Mouse (Mus musculus) ES-E14 (cell line): ENCODE results near the gene 0610010K14Rik. TPM values are rescaled to one million over a fixed set of nuclear protein-coding genes. Genes with fewer than 3 reads are reported as not detected.

ENCODE experiments used
- DNase-seq: peaks from one replicate; pipeline ENCODE4 v3.0.0-alpha.2; 2013; ENCODE audit warnings: low read depth, low spot score
- H3K27ac ChIP-seq: 2 replicates; pipeline ENCODE4 v1.5.1; 2012; ENCODE audit warnings: low read depth, mild to moderate bottlenecking, low read length, moderate library complexity, mixed read lengths; ENCODE audit not compliant: poor library complexity, insufficient read depth, severe bottlenecking
- H3K36me3 ChIP-seq: 2 replicates; pipeline ENCODE4 v1.6.1; 2012; ENCODE audit warnings: mild to moderate bottlenecking, low read length, moderate library complexity, mixed read lengths; ENCODE audit not compliant: control insufficient read depth, poor library complexity, insufficient read depth, severe bottlenecking
- H3K4me1 ChIP-seq, 2 experiments: fragments of 150-350 bp in 1 of 2; sonication (generic) in 1 of 2; 2 replicates each; pipeline ENCODE4 v1.6.1; 2012; ENCODE audit warnings: low read length in 2 of 2, mild to moderate bottlenecking in 1 of 2, mixed read lengths in 1 of 2; ENCODE audit not compliant: control insufficient read depth in 2 of 2, insufficient read depth in 2 of 2, poor library complexity in 1 of 2
- H3K4me3 ChIP-seq, 2 experiments: fragments of 150-350 bp in 1 of 2; sonication (generic) in 1 of 2; 2 replicates each; pipeline ENCODE4 v1.5.1; 2012; ENCODE audit warnings: low read length in 2 of 2, low read depth in 1 of 2, mild to moderate bottlenecking in 1 of 2, mixed read lengths in 1 of 2; ENCODE audit not compliant: insufficient read depth in 1 of 2, poor library complexity in 1 of 2, severe bottlenecking in 1 of 2
- H3K9ac ChIP-seq: 2 replicates; pipeline ENCODE4 v1.6.1; 2012; ENCODE audit warnings: low read depth, mild to moderate bottlenecking, low read length, mixed read lengths; ENCODE audit not compliant: poor library complexity, insufficient read depth, severe bottlenecking
- H3K9me3 ChIP-seq: fragments of 150-350 bp; sonication (generic); 2 replicates; pipeline ENCODE4 v1.6.1; 2012; ENCODE audit warnings: low read depth, mild to moderate bottlenecking, low read length; ENCODE audit not compliant: control insufficient read depth, insufficient read depth
- CHD2 ChIP-seq: IDR thresholded peaks from 2 replicates; pipeline ENCODE4 v1.6.1; 2014; ENCODE audit warnings: mild to moderate bottlenecking, low read depth, low read length, inconsistent platforms
- HCFC1 ChIP-seq: IDR thresholded peaks from 2 replicates; pipeline ENCODE4 v1.6.1; 2012; ENCODE audit warnings: low read length, inconsistent platforms, borderline replicate concordance; ENCODE audit not compliant: insufficient read depth
- MAFK ChIP-seq: IDR thresholded peaks from 2 replicates; pipeline ENCODE4 v1.6.1; 2014; ENCODE audit warnings: mild to moderate bottlenecking, low read depth, low read length, inconsistent platforms; ENCODE audit not compliant: insufficient read depth
- ZC3H11A ChIP-seq: IDR thresholded peaks from 2 replicates; pipeline ENCODE4 v1.6.1; 2012; ENCODE audit warnings: low read depth, mild to moderate bottlenecking, inconsistent platforms, low read length, borderline replicate concordance
- ZNF384 ChIP-seq: IDR thresholded peaks from 2 replicates; pipeline ENCODE4 v1.6.1; 2012; ENCODE audit warnings: low read depth, low read length, inconsistent platforms
- in situ Hi-C, 2 experiments: fragments of 600-800 bp; cut with MboI; formaldehyde crosslinking; loops; one replicate each; pipeline ENCODE4 v1.15.1; 2025; ENCODE audit warnings: low sequenced_read_pairs in 2 of 2, inconsistent platforms in 1 of 2; ENCODE audit not compliant: unreplicated experiment in 2 of 2
- total RNA-seq: library from RNA; depleted of rRNA; stranded (reverse); fragments of 300-350 nt; gene quantifications from 2 replicates; pipeline ENCODE4 v1.2.3, GENCODE M21; 2012

0610010K14Rik gene
- total RNA-seq, 1 experiment, result 49.9 TPM

DNA sequence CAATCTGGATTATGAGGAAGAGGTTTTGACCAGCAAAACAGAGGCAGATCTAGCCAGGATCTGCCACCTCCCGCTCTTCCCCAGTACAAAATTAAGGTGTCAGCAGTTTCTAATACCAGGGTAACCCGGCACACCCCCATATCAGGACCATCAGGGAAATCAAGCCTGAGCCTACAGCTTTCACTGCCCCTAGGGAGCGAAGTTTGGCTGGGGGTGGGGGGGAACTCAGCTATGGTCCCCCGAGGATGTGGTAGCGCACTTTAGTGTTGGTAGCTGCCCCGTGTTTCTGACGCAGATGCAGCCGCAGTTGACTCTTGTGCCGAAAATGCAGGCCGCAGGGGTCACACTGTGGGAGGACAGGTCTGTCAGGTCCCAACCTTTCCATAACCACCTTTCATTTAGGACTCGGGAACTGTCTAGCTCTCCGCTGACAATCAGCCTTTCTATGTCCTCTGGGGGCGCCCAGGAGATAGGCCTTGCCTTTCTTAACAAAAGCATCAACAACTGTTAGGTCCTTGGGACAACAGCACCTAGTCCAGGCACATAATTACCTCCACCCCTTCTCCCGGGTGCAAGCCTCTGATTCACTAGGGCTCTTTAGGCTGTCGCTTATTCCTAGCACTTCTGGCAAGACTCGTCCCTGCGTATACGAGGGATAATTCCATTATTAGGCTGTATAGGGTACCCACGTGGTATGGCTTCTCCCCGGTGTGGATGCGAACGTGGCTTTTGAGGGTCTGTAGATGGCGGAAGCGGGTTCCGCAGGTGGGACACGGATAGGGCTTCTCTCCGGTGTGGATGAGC is 11.7 kb downstream of the 0610010K14Rik start:
- peak overlapping the region; percentile 61 for H3K9ac ChIP-seq
- no peak overlapping the region for H3K27ac ChIP-seq
- H3K36me3 ChIP-seq, result peaks cover 5% of the 10 kb centered on the region; the same call in 1 of the 2 replicates
- in situ Hi-C loops, result no loop called here
- peak overlapping the region; percentile 3 to 49; a peak in 3 of 4 replicates for H3K4me3 ChIP-seq
- TF ChIP-seq CHD2 (no peak), ZNF384 (no peak), MAFK (0 out of 2 replicates have a peak, but pooled peaks have one; percentile 45)
- H3K9me3 ChIP-seq, result no peaks in the 10 kb centered on the region
- peaks cover 8 to 23% of the 10 kb centered on the region in 2 experiments for H3K4me1 ChIP-seq
- DNase-seq, result no peak

DNA sequence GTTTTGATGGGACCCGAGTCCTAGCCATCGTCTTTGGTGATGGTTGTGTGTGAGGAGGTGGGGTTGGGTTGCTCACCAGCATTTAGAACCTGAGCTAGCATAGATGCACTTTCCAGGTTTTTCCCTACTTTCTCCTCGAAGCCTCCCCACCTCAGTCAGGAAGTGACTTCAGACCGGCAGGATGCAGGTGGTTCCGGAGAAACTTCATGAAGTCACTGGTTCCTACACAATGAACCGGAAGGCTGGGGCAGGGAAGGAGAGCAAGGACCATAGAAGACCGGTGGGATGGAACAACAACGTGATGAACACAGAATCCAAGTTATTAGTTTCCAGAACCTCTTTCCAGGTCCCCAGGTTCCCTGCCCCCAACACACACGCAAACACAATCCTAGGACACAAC is 14.0 kb downstream of the 0610010K14Rik start:
- H3K27ac ChIP-seq, result no peak overlapping the region
- in situ Hi-C loops, result no loop called here
- H3K4me3 ChIP-seq, result no peak overlapping the region
- peaks cover 2 to 26% of the 10 kb centered on the region in 2 experiments; a peak in 3 of 4 replicates for H3K4me1 ChIP-seq
- no peak overlapping the region for H3K9ac ChIP-seq
- peaks cover 5% of the 10 kb centered on the region; the same call in 1 of the 2 replicates for H3K36me3 ChIP-seq
- DNase-seq, result no peak
- no peaks in the 10 kb centered on the region for H3K9me3 ChIP-seq
- no peak for TF ChIP-seq CHD2
- no peak for TF ChIP-seq ZC3H11A
- no peak for TF ChIP-seq MAFK
- TF ChIP-seq HCFC1, result no peak
- TF ChIP-seq ZNF384, result no peak

DNA sequence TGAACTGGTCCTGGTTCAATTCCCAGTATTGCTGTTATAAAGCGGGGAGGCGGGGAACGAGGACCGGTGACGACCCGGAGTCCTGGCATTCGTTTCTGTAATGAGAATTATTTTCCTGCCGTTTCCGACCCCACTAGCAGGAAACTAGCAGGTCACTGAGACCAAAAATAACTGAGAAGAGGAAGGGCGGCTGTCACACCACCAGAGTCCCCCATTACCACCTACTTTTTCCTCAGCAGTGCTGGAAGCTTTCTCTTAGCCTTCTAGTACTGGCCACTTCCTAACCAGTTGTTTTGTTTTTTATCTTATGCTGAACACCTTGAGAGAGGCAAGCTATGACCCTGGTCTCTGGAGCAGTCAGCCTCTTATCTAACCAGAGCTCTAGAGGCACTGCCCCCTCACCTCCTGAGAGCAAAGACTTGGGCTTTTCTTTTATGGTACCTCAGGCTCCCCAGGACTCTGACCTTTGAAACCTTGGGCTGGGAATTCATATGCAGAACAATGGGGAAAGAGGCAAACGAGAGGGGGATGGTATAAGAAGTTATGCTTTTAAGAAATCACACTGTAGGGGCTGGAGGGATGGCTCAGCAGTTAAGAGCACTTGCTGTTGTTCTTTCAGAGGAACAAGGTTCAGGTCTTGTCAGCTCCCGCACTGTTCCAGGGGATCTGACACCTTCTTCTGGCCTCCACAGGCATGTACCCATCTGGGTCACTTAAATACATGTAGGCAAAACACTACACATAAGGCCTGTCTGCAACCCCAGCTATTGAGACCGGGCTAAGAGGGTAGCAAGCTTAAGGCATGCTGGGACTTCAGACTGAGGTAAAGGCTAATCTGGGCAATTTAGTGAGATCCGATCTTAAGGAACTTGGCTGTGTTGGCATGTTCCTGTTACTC is 15.9 kb downstream of the 0610010K14Rik start:
- DNase-seq, result no peak
- no peaks in the 10 kb centered on the region for H3K9me3 ChIP-seq
- peaks cover 11% of the 10 kb centered on the region for H3K36me3 ChIP-seq
- peaks cover 2 to 18% of the 10 kb centered on the region in 2 experiments; a peak in 3 of 4 replicates for H3K4me1 ChIP-seq
- peak overlapping the region; percentile 56 to 57 for H3K4me3 ChIP-seq
- H3K9ac ChIP-seq, result peak overlapping the region; percentile 54
- in situ Hi-C loops, result no loop called here
- TF ChIP-seq ZC3H11A, result no peak
- TF ChIP-seq HCFC1, result no peak
- no peak overlapping the region for H3K27ac ChIP-seq

DNA sequence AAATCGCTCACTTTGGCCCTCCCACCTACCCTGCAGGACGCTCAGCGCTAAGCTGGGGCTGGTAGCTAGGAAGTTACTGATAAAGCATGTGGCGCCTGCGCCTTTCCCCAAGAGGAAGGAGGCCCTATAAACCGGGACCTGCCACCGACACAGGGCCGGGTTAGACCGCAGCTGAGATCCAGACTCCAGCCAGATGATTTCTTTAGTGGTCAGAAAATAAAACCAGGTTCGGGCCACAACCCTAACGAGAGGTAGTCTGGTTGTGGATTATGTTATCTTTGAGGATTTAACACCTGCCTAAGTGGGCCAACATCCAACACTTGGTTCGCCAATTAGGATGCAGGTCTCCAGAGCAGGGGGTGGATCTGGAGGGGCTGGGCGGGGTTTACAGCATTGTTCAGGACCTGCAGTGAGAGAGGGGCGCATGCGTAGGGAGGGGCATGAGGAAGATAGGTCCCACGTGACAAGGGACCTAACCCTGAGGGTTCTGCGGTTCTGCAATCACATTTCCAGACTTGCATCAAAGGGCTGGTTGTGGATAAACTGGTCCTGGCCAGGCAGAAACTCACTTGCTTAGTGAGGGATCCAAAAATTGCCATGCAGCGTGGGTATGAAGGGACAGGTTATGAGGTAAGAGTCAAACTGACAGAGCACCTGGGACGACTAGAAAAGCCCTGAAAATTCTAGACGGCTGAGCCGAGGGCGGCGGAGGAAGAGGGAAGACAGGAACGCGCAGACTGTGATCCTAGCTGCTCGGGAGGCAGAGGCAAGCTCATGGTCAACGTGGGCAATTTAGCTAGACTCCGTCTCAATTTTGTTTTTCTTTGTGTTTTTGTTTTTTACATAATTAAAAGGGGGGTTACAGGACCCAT is 16.7 kb downstream of the 0610010K14Rik start, which contains the start of gene Slc16a13:
Gene Slc16a13 (minus strand): TSS at position 334 of the 872 bp plus-strand sequence.
- Histone ChIP-seq H3K9me3 (no peaks in the 10 kb centered on the region), H3K27ac (peak within 1 kb of the TSS; percentile 14; the same call in 1 of the 2 replicates), H3K4me3 (peak within 1 kb of the TSS; percentile 61 to 67), H3K9ac (peak within 1 kb of the TSS; percentile 66), H3K36me3 (peaks cover 14% of the 10 kb centered on the region), H3K4me1 (peaks cover 2 to 15% of the 10 kb centered on the region in 2 experiments; a peak in 2 of 4 replicates)
- DNase-seq, result peak; percentile 98
- in situ Hi-C loops, result no loop called here
- no peak for TF ChIP-seq ZC3H11A
- TF ChIP-seq MAFK, result no peak
- 0 out of 2 replicates have a peak, but pooled peaks have one; percentile 34 for TF ChIP-seq HCFC1
- no peak for TF ChIP-seq CHD2
